Mouse (Mus musculus) myocyte (in vitro differentiated cells): ENCODE data around the gene Arhgap15. TPM values are rescaled to one million over a fixed set of nuclear protein-coding genes. Genes with fewer than 3 reads are reported as not detected.
"Not testable (repeated sequence)": the region's sequence is repeated elsewhere in the genome, so short reads cannot be mapped to it uniquely, and the experiment has no call there.

Experiments
- H3K27me3 ChIP-seq: one replicate; pipeline ENCODE4 v1.6.1; 2011; ENCODE audit not compliant: control insufficient read depth, insufficient read depth, insufficient read length
- H3K36me3 ChIP-seq: one replicate; pipeline ENCODE4 v1.6.1; 2011; ENCODE audit not compliant: control insufficient read depth, insufficient read depth
- H3K4me2 ChIP-seq: one replicate; pipeline ENCODE4 v1.6.1; 2011; ENCODE audit warnings: low read depth, control low read depth
- H3K4me3 ChIP-seq: one replicate; pipeline ENCODE4 v1.5.1; 2011; ENCODE audit warnings: mild to moderate bottlenecking, control low read depth, moderate library complexity
- H3K79me2 ChIP-seq: one replicate; pipeline ENCODE4 v1.6.1; 2011; ENCODE audit not compliant: control insufficient read depth, insufficient read depth
- H3ac ChIP-seq: one replicate; pipeline ENCODE4 v1.6.1; 2011; ENCODE audit not compliant: control insufficient read depth, insufficient read length
- CEBPB ChIP-seq: IDR thresholded peaks from 2 replicates; pipeline ENCODE4 v1.6.1; 2011; ENCODE audit warnings: mild to moderate bottlenecking, moderate library complexity; ENCODE audit not compliant: poor library complexity, insufficient read depth, severe bottlenecking
- E2F4 ChIP-seq: IDR thresholded peaks from one replicate; pipeline ENCODE4 v1.6.1; 2011; ENCODE audit warnings: mild to moderate bottlenecking, control low read depth, moderate library complexity; ENCODE audit not compliant: insufficient read depth
- MAX ChIP-seq: IDR thresholded peaks from one replicate; pipeline ENCODE4 v1.6.1; 2011; ENCODE audit warnings: low read depth, mild to moderate bottlenecking, control low read depth
- MYOD1 ChIP-seq, 3 experiments: IDR thresholded peaks; one replicate each; pipeline ENCODE4 v1.6.1; 2011; ENCODE audit warnings: control low read depth in 2 of 3, low read depth in 2 of 3, mild to moderate bottlenecking in 2 of 3, moderate library complexity in 1 of 3; ENCODE audit not compliant: insufficient read length in 2 of 3, control insufficient read depth in 1 of 3
- MYOG ChIP-seq, 3 experiments: IDR thresholded peaks; one replicate each; pipeline ENCODE4 v1.6.1; 2011; ENCODE audit warnings: control low read depth in 2 of 3, low read depth in 2 of 3, mild to moderate bottlenecking in 2 of 3; ENCODE audit not compliant: insufficient read length in 2 of 3, control insufficient read depth in 1 of 3, insufficient read depth in 1 of 3
- POLR2A ChIP-seq: IDR thresholded peaks from one replicate; pipeline ENCODE4 v1.6.1; 2011; ENCODE audit warnings: low read depth, mild to moderate bottlenecking, control low read depth, moderate library complexity; ENCODE audit not compliant: insufficient read length
- POLR2AphosphoS2 ChIP-seq: IDR thresholded peaks from one replicate; pipeline ENCODE4 v1.6.1; 2011; ENCODE audit warnings: low read depth, control low read depth; ENCODE audit not compliant: insufficient read length
- REST ChIP-seq: IDR thresholded peaks from one replicate; pipeline ENCODE4 v1.6.1; 2011; ENCODE audit warnings: mild to moderate bottlenecking, control low read depth, moderate library complexity; ENCODE audit not compliant: insufficient read depth, insufficient read length
- SRF ChIP-seq: IDR thresholded peaks from one replicate; pipeline ENCODE4 v1.6.1; 2011; ENCODE audit warnings: low read depth; ENCODE audit not compliant: control insufficient read depth, insufficient read length
- TCF12 ChIP-seq: IDR thresholded peaks from one replicate; pipeline ENCODE4 v1.6.1; 2011; ENCODE audit warnings: mild to moderate bottlenecking, control low read depth; ENCODE audit not compliant: poor library complexity, insufficient read depth, severe bottlenecking
- TCF3 ChIP-seq: IDR thresholded peaks from one replicate; pipeline ENCODE4 v1.6.1; 2011; ENCODE audit warnings: low read depth, control low read depth; ENCODE audit not compliant: insufficient read length
- USF1 ChIP-seq: IDR thresholded peaks from one replicate; pipeline ENCODE4 v1.6.1; 2011; ENCODE audit warnings: low read depth, mild to moderate bottlenecking, control low read depth, moderate library complexity
- polyA plus RNA-seq: library from polyadenylated mRNA; unstranded; fragments of >200 nt; fragmentation: generic; extraction: Trizol; gene quantifications from one replicate; pipeline ENCODE4 v1.2.1, GENCODE M21; 2012; ENCODE audit warnings: missing spikeins

Arhgap15 gene
- polyA plus RNA-seq, 1 experiment: not detected

DNA sequence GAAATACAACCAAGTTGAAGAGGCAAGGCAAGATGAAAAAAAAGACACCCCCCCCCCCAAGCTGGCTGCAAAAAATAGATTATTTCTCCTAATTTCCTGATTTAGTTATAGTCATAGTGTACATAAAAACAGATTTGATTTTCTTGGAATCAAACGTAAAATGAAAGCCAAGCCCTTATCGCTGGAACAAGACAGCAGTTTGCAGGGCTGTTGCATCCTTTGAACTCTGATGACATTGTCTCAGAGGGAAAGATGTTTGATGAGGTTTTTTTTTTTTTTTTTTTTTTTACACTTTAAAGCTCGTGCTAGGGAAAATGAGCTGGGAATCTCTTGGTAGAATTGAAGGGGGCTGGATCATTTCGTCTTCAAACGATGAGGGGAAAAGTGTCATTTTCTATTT lies 21.4 kb upstream of the Arhgap15 start:
- no peak overlapping the region for H3K4me3 ChIP-seq
- no peaks in the 10 kb centered on the region for H3K79me2 ChIP-seq
- no peaks in the 10 kb centered on the region for H3K36me3 ChIP-seq
- TF ChIP-seq CEBPB (no peak), TCF3 (no peak)
- no peaks in the 10 kb centered on the region for H3K27me3 ChIP-seq
- H3ac ChIP-seq: no peak overlapping the region
- H3K4me2 ChIP-seq: no peak overlapping the region

DNA sequence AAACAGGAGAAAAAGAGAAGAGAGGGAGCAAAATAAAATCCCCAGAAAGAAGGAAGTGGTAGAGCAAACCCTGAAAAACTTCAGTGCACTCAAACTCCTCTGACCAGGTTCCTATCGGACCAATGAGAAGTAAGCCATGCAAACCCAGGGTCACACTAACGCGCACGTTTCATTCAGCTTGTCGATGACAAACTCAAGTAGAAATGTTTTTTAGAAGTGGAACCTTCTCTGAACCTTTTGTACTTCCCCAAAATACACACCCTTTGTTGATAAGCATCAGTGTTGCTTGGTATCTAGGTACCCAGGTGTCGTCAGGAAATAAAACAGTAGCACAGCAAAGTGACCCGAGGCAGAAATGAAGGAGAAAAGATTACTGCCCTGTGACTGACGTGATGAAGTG lies 20.9 kb upstream of the Arhgap15 start:
- H3K4me2 ChIP-seq: no peak overlapping the region

DNA sequence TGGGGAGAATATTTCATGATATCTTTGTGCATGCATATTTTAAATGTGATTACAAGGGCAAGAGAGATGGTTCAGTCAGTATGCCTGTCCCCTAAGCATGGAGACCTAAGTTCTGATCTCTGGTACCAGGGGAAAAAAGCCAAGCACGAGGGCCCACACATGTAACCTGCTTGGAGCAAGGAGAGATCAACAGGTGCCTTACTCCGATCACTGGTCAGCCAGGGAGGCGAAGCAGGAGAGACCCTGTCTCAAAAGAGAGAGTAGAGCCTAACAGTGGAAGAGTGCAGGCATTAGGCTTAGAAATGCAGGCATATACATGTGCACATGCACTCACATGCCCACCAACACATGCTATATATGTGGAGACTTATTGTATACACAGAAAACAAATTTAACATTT lies 19.8 kb upstream of the Arhgap15 start:
- Histone ChIP-seq H3ac (no peak overlapping the region), H3K4me2 (no peak overlapping the region), H3K36me3 (no peaks in the 10 kb centered on the region), H3K27me3 (no peaks in the 10 kb centered on the region), H3K4me3 (no peak overlapping the region), H3K79me2 (no peaks in the 10 kb centered on the region)
- no peak for TF ChIP-seq REST
- no peak for TF ChIP-seq TCF3
- TF ChIP-seq TCF12: no peak
- no peak for TF ChIP-seq MYOG (IDR thresholded peaks at IDR 0.05; ENCODE audit: control insufficient read depth in 1 of 3, insufficient read depth in 1 of 3, insufficient read length in 2 of 3, low read depth in 2 of 3)
- TF ChIP-seq POLR2AphosphoS2: no peak
- TF ChIP-seq POLR2A: no peak
- no peak for TF ChIP-seq MAX
- TF ChIP-seq SRF: no peak
- TF ChIP-seq CEBPB: no peak
- TF ChIP-seq E2F4: no peak
- TF ChIP-seq USF1: no peak
- TF ChIP-seq MYOD1 (IDR thresholded peaks at IDR 0.05; ENCODE audit: control insufficient read depth in 1 of 3, insufficient read length in 2 of 3, low read depth in 2 of 3): no peak

More for the DNA sequence above, 20.9 kb upstream of the Arhgap15 start:
- H3K4me3 ChIP-seq: no peak overlapping the region
- TF ChIP-seq POLR2A (no peak), MAX (no peak), TCF3 (no peak), REST (no peak), MYOG (IDR thresholded peaks at IDR 0.05; ENCODE audit: control insufficient read depth in 1 of 3, insufficient read depth in 1 of 3, insufficient read length in 2 of 3, low read depth in 2 of 3) (no peak), TCF12 (no peak), POLR2AphosphoS2 (no peak), MYOD1 (IDR thresholded peaks at IDR 0.05; ENCODE audit: control insufficient read depth in 1 of 3, insufficient read length in 2 of 3, low read depth in 2 of 3) (no peak), USF1 (no peak), E2F4 (no peak), SRF (no peak), CEBPB (no peak)
- no peak overlapping the region for H3ac ChIP-seq
- no peaks in the 10 kb centered on the region for H3K36me3 ChIP-seq
- no peaks in the 10 kb centered on the region for H3K27me3 ChIP-seq
- no peaks in the 10 kb centered on the region for H3K79me2 ChIP-seq

DNA sequence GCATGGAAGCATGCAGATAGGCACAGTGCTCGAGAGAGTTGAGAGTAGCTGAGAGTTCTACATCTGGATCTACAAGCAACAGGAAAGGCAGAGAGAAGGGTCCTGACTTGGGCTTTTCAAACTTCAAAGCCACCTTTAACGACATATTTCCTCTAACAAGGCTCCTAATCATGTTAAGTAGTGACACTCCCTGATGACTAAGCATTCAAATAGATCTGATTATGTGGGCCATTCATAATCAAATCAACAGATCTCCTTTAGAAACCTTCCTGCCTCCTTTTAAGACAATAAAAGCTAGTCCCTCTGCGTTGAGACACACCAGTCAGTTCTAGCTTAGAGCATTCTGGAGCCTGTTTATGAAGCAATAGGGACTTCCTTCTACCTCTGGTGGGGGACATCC lies 16.2 kb upstream of the Arhgap15 start:
- Histone ChIP-seq H3ac (no peak overlapping the region), H3K36me3 (no peaks in the 10 kb centered on the region)
- TF ChIP-seq POLR2AphosphoS2 (no peak), SRF (no peak), E2F4 (no peak), TCF12 (no peak), TCF3 (no peak), REST (no peak), MYOG (IDR thresholded peaks at IDR 0.05; ENCODE audit: control insufficient read depth in 1 of 3, insufficient read depth in 1 of 3, insufficient read length in 2 of 3, low read depth in 2 of 3) (no peak), USF1 (no peak), CEBPB (no peak), POLR2A (no peak), MYOD1 (IDR thresholded peaks at IDR 0.05; ENCODE audit: control insufficient read depth in 1 of 3, insufficient read length in 2 of 3, low read depth in 2 of 3) (no peak), MAX (no peak)

DNA sequence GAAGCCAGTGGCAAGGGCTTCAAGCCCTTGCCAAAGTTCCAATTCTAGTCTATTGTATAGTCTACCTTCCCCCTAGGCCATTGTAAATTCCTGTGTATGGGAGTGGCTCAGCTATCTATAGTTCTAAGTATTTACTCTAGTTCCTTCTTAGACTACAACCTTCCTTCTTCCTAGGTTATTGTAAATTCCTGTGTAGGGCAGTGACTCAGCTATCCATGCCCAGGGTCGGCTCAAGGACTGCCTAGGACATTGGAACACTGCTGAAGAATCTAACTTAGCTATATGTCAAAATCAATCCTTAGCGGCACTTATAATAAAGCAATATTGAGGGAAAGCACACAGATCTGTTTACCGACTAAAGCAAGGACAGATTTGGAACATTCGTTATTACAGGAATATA lies 13.6 kb upstream of the Arhgap15 start:
- H3K36me3 ChIP-seq, H3K27me3 ChIP-seq: not testable (repeated sequence)

More for the DNA sequence above, 16.2 kb upstream of the Arhgap15 start:
- H3K4me3 ChIP-seq: no peak overlapping the region
- no peak overlapping the region for H3K4me2 ChIP-seq
- no peaks in the 10 kb centered on the region for H3K79me2 ChIP-seq
- H3K27me3 ChIP-seq: no peaks in the 10 kb centered on the region

More for the DNA sequence above, 13.6 kb upstream of the Arhgap15 start:
- H3K4me3 ChIP-seq, H3ac ChIP-seq, H3K79me2 ChIP-seq, H3K4me2 ChIP-seq: not testable (repeated sequence)
